Mouse (Mus musculus) stomach, postnatal 0 days (tissue): ENCODE measurements around the gene Map3k20.

Source experiments
- CTCF ChIP-seq: IDR thresholded peaks from 2 replicates; pipeline ENCODE4 v1.5.1; 2016; ENCODE audit warnings: antibody characterized with exemption, low read depth, mild to moderate bottlenecking, moderate library complexity
- EP300 ChIP-seq: optimal IDR thresholded peaks from 2 replicates; pipeline ENCODE3; 2016; ENCODE audit warnings: antibody characterized with exemption

- no peak for TF ChIP-seq CTCF
- no peak for TF ChIP-seq EP300
Observed at GRCm38 (mm10) chr2:72363449-72363848, 78.0 kb downstream of the Map3k20 start.
